Mouse (Mus musculus) megakaryocyte, embryonic 14.5 days (primary cell): ENCODE results near the gene Olfr455.

ENCODE experiments used
- FLI1 ChIP-seq: IDR thresholded peaks from 2 replicates; pipeline ENCODE4 v1.6.1; 2012; ENCODE audit warnings: low read length, inconsistent platforms, mixed read lengths
- GATA1 ChIP-seq: IDR thresholded peaks from 3 replicates; pipeline ENCODE4 v1.6.1; 2012; ENCODE audit warnings: mixed read lengths, low read length, inconsistent platforms, borderline replicate concordance

DNA sequence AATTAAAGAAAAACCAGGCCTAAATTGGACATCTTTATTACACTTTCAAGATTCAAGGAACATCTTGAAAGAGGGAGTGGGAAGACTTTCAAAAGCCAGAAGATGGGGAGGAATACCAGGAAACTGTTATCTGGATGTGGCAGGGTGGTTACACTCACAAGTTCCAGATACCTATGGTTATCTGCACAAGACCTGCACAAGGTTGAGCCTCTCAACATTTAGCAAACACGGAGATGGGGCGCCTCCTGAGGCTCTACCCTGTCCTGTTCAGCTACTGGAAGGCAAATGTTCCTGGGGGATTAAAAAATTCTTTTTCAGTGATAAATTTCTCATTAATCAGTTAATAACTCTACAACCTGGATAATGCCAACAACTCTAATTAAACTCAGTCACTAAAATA is 30.0 kb upstream of the Olfr455 start:
- TF ChIP-seq FLI1 (no peak), GATA1 (no peak)
